ENCODE assay signal across 11 mouse cellular contexts in genomic region chr2:115036205-115036604, GRCm38 (mm10).
DNase-seq lines count a peak whose midpoint lies in the region; ATAC-seq and TF ChIP-seq lines count a peak whose summit lies in the region.
"Had no signal": no experiment of that assay in that cellular context is flagged by ENCODE, and none has a peak within 500 bp of the region (broad histone marks: within the 10 kb centered on the region; RNA-seq: fewer than 3 reads in every experiment).

No protein-coding gene starts in this region.

- no peak overlapping the region for H3K27ac ChIP-seq in hindbrain, postnatal 0 days
- H3K27ac ChIP-seq in hindbrain, embryonic 14.5 days: no peak overlapping the region
- H3K27ac ChIP-seq: hindbrain, embryonic 10.5 days had no signal

- TF ChIP-seq CTCF in hindbrain, postnatal 0 days (IDR thresholded peaks at IDR 0.05; ENCODE audit: low read depth): no peak

- H3K36me3 ChIP-seq in hindbrain, postnatal 0 days (ENCODE audit: insufficient read depth, low read length): no peaks in the 10 kb centered on the region
- H3K36me3 ChIP-seq in hindbrain, embryonic 14.5 days (replicated peaks; ENCODE audit: control insufficient read depth, insufficient read depth): no peaks in the 10 kb centered on the region
- H3K36me3 ChIP-seq: G1E; hindbrain, embryonic 10.5 days had no signal

- H3K9ac ChIP-seq in hindbrain, postnatal 0 days (replicated peaks; ENCODE audit: low read length): no peak overlapping the region
- no peak overlapping the region for H3K9ac ChIP-seq in hindbrain, embryonic 14.5 days

- no peaks in the 10 kb centered on the region for H3K9me3 ChIP-seq in hindbrain, postnatal 0 days (ENCODE audit: low read length)
- H3K9me3 ChIP-seq in hindbrain, embryonic 14.5 days (ENCODE audit: control insufficient read depth, low read length): no peaks in the 10 kb centered on the region
- H3K9me3 ChIP-seq: G1E; hindbrain, embryonic 10.5 days had no signal

- peak; percentile 79 for ATAC-seq in hindbrain, postnatal 0 days
- ATAC-seq in hindbrain, embryonic 14.5 days (ENCODE audit: low FRiP score): no peak

- peak; percentile 73 for DNase-seq in hindbrain, postnatal 0 days (ENCODE audit: low spot score)
- DNase-seq in hindbrain, embryonic 14.5 days (ENCODE audit: low spot score): no peak
- peak; percentile 51 for DNase-seq in 416B (ENCODE audit: low read depth)
- peak; percentile 45 for DNase-seq in adrenal gland, postnatal 10 days
- DNase-seq in layer of hippocampus, adult 9-10 months (ENCODE audit: low spot score): peak; percentile 9
- DNase-seq in thymus, postnatal 25 days: no peak
- DNase-seq in retina, embryonic 14.5 days (ENCODE audit: low spot score): no peak
- DNase-seq in kidney, adult 8-10 months: no peak
- DNase-seq: cerebellum, adult 18-20 months had no signal

- H3K4me3 ChIP-seq in hindbrain, postnatal 0 days (ENCODE audit: low read length): no peak overlapping the region
- H3K4me3 ChIP-seq in hindbrain, embryonic 14.5 days (replicated peaks; ENCODE audit: low read length): no peak overlapping the region
- H3K4me3 ChIP-seq: hindbrain, embryonic 10.5 days had no signal

- WGBS in hindbrain, postnatal 0 days: 27% methylated on average over 3 of the region's 3 CpGs
- 60% methylated on average over 3 of the region's 3 CpGs for WGBS in hindbrain, embryonic 14.5 days

- H3K27me3 ChIP-seq in hindbrain, postnatal 0 days (ENCODE audit: insufficient read depth, low read length): no peaks in the 10 kb centered on the region
- H3K27me3 ChIP-seq in hindbrain, embryonic 14.5 days (ENCODE audit: control insufficient read depth, insufficient read depth, low read length): no peaks in the 10 kb centered on the region

- H3K4me2 ChIP-seq in hindbrain, postnatal 0 days (ENCODE audit: low read depth, low read length): no peak overlapping the region
- no peak overlapping the region for H3K4me2 ChIP-seq in hindbrain, embryonic 14.5 days (replicated peaks)

- no peaks in the 10 kb centered on the region for H3K4me1 ChIP-seq in hindbrain, postnatal 0 days (ENCODE audit: insufficient read depth, low read length)
- no peaks in the 10 kb centered on the region for H3K4me1 ChIP-seq in hindbrain, embryonic 14.5 days (replicated peaks; ENCODE audit: control insufficient read depth, insufficient read depth, low read length)

Comparison
In these comparisons a context has a peak if more than half of its experiments do, and no peak if none do; other contexts are left out.
1. DNase-seq: peak in hindbrain, postnatal 0 days (single experiment), 416B (single experiment), adrenal gland, postnatal 10 days (single experiment) and layer of hippocampus, adult 9-10 months (single experiment); none in hindbrain, embryonic 14.5 days (single experiment), thymus, postnatal 25 days (single experiment), retina, embryonic 14.5 days (single experiment) and kidney, adult 8-10 months (0 of 2).